Mouse (Mus musculus) limb, embryonic 12.5 days (tissue): ENCODE measurements around the gene Slc29a1. TPM values are rescaled to one million over a fixed set of nuclear protein-coding genes. Genes with fewer than 3 reads are reported as not detected.

Experiments
- ATAC-seq: fragments of 200-750 bp; cut with Nextera tagmentation; 2 replicates; pipeline ENCODE4 v1.8.0; 2017; ENCODE audit warnings: low read depth, moderate TSS enrichment; ENCODE audit not compliant: insufficient number of reproducible peaks, insufficient read depth, low FRiP score, low TSS enrichment
- H3K27ac ChIP-seq: fragments of 300-500 bp; sonication (generic); 2 replicates; pipeline ENCODE4 v1.5.1; 2016; ENCODE audit warnings: mild to moderate bottlenecking, moderate library complexity
- H3K27me3 ChIP-seq: fragments of 300-500 bp; sonication (generic); 2 replicates; pipeline ENCODE4 v1.6.1; 2016; ENCODE audit warnings: mild to moderate bottlenecking, moderate library complexity
- H3K36me3 ChIP-seq: fragments of 300-500 bp; sonication (generic); 2 replicates; pipeline ENCODE4 v1.6.1; 2016; ENCODE audit warnings: mild to moderate bottlenecking, moderate library complexity
- H3K4me1 ChIP-seq: fragments of 300-500 bp; sonication (generic); replicated peaks from 2 replicates; pipeline ENCODE4 v1.6.1; 2016
- H3K4me2 ChIP-seq: fragments of 300-500 bp; sonication (generic); 2 replicates; pipeline ENCODE4 v1.6.1; 2016; ENCODE audit warnings: mild to moderate bottlenecking, moderate library complexity
- H3K4me3 ChIP-seq: fragments of 300-500 bp; sonication (generic); replicated peaks from 2 replicates; pipeline ENCODE4 v1.5.1; 2016; ENCODE audit warnings: mild to moderate bottlenecking
- H3K9ac ChIP-seq: fragments of 300-500 bp; sonication (generic); replicated peaks from 2 replicates; pipeline ENCODE4 v1.6.1; 2016; ENCODE audit warnings: mild to moderate bottlenecking, moderate library complexity
- H3K9me3 ChIP-seq: fragments of 300-500 bp; sonication (generic); 2 replicates; pipeline ENCODE4 v1.6.1; 2016; ENCODE audit warnings: mild to moderate bottlenecking, moderate library complexity
- WGBS: fragments of 180-500 bp; shearing (Covaris S2); methylation state at CpG from one replicate; pipeline ENCODE4 v1.1.7; 2016; 5-methylcytosine and 5-hydroxymethylcytosine counted together
- polyA plus RNA-seq: library from polyadenylated mRNA; unstranded; fragments of >200 nt; fragmentation: Nextera tagmentation; extraction: Ambion mirVana; gene quantifications from 2 replicates; pipeline ENCODE4 v1.2.1, GENCODE M21; 2016

Gene Slc29a1
- polyA plus RNA-seq, 1 experiment from 2014 or later: 55.4 TPM

DNA sequence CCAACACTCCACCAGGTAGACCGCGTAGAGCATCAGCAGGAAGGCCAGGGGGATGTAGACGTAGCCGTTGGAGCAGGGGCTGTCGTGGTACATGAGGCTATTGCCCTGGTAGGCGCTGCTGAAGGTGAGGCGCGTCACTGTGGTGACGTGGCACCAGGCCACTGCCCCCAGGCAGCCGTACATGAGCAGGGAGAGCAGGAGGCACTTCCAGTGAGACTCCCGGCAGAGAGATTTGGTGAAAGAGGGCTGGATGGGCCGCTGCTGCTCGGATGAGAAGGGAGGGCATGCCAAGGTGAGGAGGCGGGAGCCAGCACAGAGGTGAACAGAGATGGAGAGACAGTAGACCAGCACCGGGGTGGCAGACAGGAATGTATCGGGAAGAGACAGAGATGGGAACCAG is 52.5 kb downstream of the Slc29a1 start:
- Histone ChIP-seq H3K9me3 (no peaks in the 10 kb centered on the region), H3K4me1 (peaks cover 40% of the 10 kb centered on the region), H3K9ac (no peak overlapping the region), H3K27me3 (peaks cover 78% of the 10 kb centered on the region), H3K4me2 (no peak overlapping the region), H3K4me3 (no peak overlapping the region), H3K27ac (no peak overlapping the region), H3K36me3 (peaks cover 25% of the 10 kb centered on the region)
- ATAC-seq: no peak
- WGBS: 73% methylated on average over 16 of the region's 16 CpGs

DNA sequence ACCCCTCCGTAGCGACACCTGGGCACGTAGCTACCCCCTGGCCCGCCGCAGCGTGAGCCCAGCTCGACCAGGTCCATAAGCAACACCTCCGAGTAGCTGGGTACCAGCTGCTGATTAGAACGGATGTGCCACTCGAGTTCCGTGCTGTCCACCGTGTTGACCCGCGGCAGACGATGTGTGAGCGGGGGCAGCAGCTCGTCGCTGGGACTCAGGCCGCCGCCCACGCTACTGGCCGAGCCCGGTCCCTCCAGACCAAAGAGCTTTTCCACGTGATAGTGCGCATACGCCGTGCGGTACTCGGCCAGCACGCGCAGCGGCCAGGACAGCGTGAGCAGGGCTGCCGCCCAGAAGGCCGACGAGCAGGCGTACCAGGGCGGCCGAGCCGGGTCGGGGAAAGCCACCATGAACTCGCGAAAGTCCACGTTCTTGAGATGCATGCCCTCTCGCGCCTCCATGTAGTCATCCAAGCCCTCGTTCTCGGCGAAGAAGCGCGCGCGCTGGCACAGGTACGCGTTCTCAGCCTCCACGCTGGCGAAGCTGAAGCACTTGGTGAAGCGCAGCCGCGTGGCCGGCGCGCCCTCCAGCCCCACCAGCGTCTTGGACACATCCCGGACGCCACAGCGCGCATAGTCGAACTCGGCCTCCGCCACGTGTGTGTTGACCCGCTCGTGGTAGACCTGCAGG is 54.0 kb downstream of the Slc29a1 start:
- Histone ChIP-seq H3K4me2 (peak overlapping the region; percentile 39), H3K27ac (no peak overlapping the region), H3K4me1 (peaks cover 37% of the 10 kb centered on the region), H3K4me3 (peak overlapping the region; percentile 22), H3K36me3 (peaks cover 25% of the 10 kb centered on the region), H3K9me3 (no peaks in the 10 kb centered on the region), H3K9ac (no peak overlapping the region), H3K27me3 (peaks cover 84% of the 10 kb centered on the region)
- 6% methylated on average over 74 of the region's 74 CpGs for WGBS
- no peak for ATAC-seq

- H3K4me2 ChIP-seq: peak overlapping the region; percentile 39
- H3K27me3 ChIP-seq: peaks cover 90% of the 10 kb centered on the region
- 6% methylated on average over 46 of the region's 46 CpGs for WGBS
- H3K4me1 ChIP-seq: peaks cover 31% of the 10 kb centered on the region
- no peaks in the 10 kb centered on the region for H3K9me3 ChIP-seq
- H3K27ac ChIP-seq: no peak overlapping the region
- ATAC-seq: no peak
- peaks cover 25% of the 10 kb centered on the region for H3K36me3 ChIP-seq
- H3K4me3 ChIP-seq: peak overlapping the region; percentile 22
- H3K9ac ChIP-seq: no peak overlapping the region
Measured at GRCm38 (mm10) chr17:45544873-45545277, 54.5 kb downstream of the Slc29a1 start.

- H3K4me1 ChIP-seq: peaks cover 29% of the 10 kb centered on the region
- no peak overlapping the region for H3K27ac ChIP-seq
- WGBS: 6% methylated on average over 24 of the region's 24 CpGs
- peaks cover 25% of the 10 kb centered on the region for H3K36me3 ChIP-seq
- peak overlapping the region; percentile 39; the same call in 1 of the 2 replicates for H3K4me2 ChIP-seq
- no peak for ATAC-seq
- peaks cover 96% of the 10 kb centered on the region for H3K27me3 ChIP-seq
- no peaks in the 10 kb centered on the region for H3K9me3 ChIP-seq
- peak overlapping the region; percentile 22 for H3K4me3 ChIP-seq
- H3K9ac ChIP-seq: no peak overlapping the region
Measured at GRCm38 (mm10) chr17:45544001-45544872, 55.2 kb downstream of the Slc29a1 start.

DNA sequence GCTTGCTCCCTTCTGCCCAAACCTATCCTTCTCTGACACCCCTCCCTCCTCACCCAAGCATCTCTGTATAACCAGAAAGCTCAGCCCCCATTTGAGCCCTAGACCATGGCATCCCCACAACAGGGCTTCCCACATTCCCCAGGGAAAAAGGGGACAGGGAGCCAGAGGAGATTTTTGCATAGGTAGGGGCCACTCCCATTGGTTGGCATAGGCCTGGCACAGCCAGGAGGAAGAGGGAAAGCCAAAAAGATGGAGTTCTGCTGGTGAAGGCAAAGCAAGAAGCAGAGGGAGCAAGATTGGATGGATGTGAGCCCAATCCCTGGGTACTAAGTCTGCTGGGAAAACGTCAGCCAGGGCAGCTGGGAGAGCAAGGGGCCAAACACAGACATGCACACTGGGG is 56.3 kb downstream of the Slc29a1 start:
- ATAC-seq: no peak
- Histone ChIP-seq H3K27me3 (peaks cover 99% of the 10 kb centered on the region), H3K27ac (no peak overlapping the region), H3K4me3 (no peak overlapping the region), H3K36me3 (peaks cover 25% of the 10 kb centered on the region), H3K4me1 (peaks cover 22% of the 10 kb centered on the region), H3K9ac (no peak overlapping the region), H3K9me3 (no peaks in the 10 kb centered on the region), H3K4me2 (no peak overlapping the region)
- 37% methylated on average over 1 of the region's 1 CpGs for WGBS

DNA sequence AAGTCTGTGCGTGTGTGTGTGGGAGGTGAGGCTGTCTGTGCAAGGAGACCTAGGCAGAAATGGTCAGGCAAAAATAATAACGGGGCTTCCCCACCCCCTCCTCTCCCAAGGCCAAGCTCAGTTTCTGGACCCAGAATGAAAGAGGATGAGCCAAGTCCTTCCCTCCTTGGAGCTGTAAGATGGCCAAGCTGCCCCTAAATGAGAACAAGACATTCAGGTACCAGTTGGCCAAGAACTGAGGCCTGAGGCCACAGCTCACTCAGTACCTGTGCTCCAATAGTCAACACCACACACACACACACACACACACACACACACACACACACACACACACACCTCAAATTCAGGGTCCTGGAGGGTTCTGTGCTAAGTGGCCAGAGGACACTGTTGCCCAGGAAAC is 56.7 kb downstream of the Slc29a1 start:
- Histone ChIP-seq H3K27ac (no peak overlapping the region), H3K9ac (no peak overlapping the region), H3K4me2 (no peak overlapping the region), H3K9me3 (no peaks in the 10 kb centered on the region), H3K27me3 (peaks cover 99% of the 10 kb centered on the region), H3K4me3 (no peak overlapping the region), H3K4me1 (peaks cover 22% of the 10 kb centered on the region), H3K36me3 (peaks cover 25% of the 10 kb centered on the region)
- 78% methylated on average over 2 of the region's 2 CpGs for WGBS
- ATAC-seq: no peak

- Histone ChIP-seq H3K9me3 (no peaks in the 10 kb centered on the region), H3K27ac (no peak overlapping the region), H3K4me2 (no peak overlapping the region), H3K4me3 (no peak overlapping the region), H3K36me3 (peaks cover 25% of the 10 kb centered on the region), H3K4me1 (peaks cover 22% of the 10 kb centered on the region), H3K9ac (no peak overlapping the region), H3K27me3 (peaks cover 98% of the 10 kb centered on the region)
- no peak for ATAC-seq
- 37% methylated on average over 6 of the region's 6 CpGs for whole genome bisulfite sequencing
Measured at GRCm38 (mm10) chr17:45542129-45542528, 57.3 kb downstream of the Slc29a1 start.

DNA sequence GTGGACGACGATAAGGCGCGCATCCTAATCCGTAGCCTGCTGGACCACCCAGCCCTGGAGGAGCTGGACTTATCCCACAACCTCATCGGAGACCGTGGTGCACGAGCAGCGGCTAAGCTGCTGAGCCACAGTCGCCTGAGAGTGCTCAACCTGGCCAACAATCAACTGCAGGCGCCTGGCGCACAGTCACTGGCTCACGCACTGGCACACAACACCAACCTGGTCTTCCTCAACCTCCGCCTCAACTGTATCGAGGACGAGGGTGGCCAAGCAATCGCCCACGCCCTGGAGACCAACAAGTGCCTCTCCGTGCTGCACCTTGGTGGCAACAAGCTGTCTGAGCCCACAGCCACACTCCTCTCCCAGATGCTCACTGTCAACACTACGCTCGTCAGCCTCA is 59.7 kb downstream of the Slc29a1 start:
- 75% methylated on average over 21 of the region's 21 CpGs for WGBS
- Histone ChIP-seq H3K9me3 (no peaks in the 10 kb centered on the region), H3K4me3 (no peak overlapping the region), H3K27ac (no peak overlapping the region), H3K9ac (no peak overlapping the region), H3K4me1 (peaks cover 8% of the 10 kb centered on the region), H3K27me3 (peaks cover 97% of the 10 kb centered on the region), H3K4me2 (no peak overlapping the region), H3K36me3 (peaks cover 4% of the 10 kb centered on the region)
- ATAC-seq: no peak

GRCm38 (mm10) chr17:45538394-45538793 is 61.0 kb downstream of the Slc29a1 start:
- Histone ChIP-seq H3K27ac (no peak overlapping the region), H3K36me3 (no peaks in the 10 kb centered on the region), H3K9ac (no peak overlapping the region), H3K4me2 (no peak overlapping the region), H3K4me1 (no peaks in the 10 kb centered on the region), H3K4me3 (no peak overlapping the region), H3K9me3 (no peaks in the 10 kb centered on the region), H3K27me3 (peaks cover 95% of the 10 kb centered on the region)
- ATAC-seq: no peak
- 68% methylated on average over 4 of the region's 4 CpGs for WGBS

- Histone ChIP-seq H3K27ac (no peak overlapping the region), H3K4me1 (no peaks in the 10 kb centered on the region), H3K4me3 (no peak overlapping the region), H3K4me2 (no peak overlapping the region), H3K9ac (no peak overlapping the region), H3K36me3 (no peaks in the 10 kb centered on the region), H3K27me3 (peaks cover 92% of the 10 kb centered on the region), H3K9me3 (no peaks in the 10 kb centered on the region)
- WGBS: 16% methylated on average over 5 of the region's 5 CpGs
- ATAC-seq: no peak
Measured at GRCm38 (mm10) chr17:45536264-45536663, 63.1 kb downstream of the Slc29a1 start.
